Mouse (Mus musculus) gastrocnemius, adult 8-10 months (tissue): ENCODE results near the gene Irx4. TPM values are rescaled to one million over a fixed set of nuclear protein-coding genes. Genes with fewer than 3 reads are reported as not detected.

Experiments
- DNase-seq, 2 experiments: peaks; one replicate each; pipeline ENCODE4 v3.0.0; 2022; ENCODE audit warnings: low spot score in 2 of 2
- total RNA-seq, 4 experiments: library from RNA; stranded (reverse); gene quantifications; 2 replicates each; pipeline ENCODE4 v1.2.4; 2022

Irx4 gene
- not detected for total RNA-seq

GRCm38 (mm10) chr13:73260354-73261035 is at the start of gene Irx4:
Gene Irx4, plus strand, starts transcription at chr13:73260479.
- DNase-seq = no peak

GRCm38 (mm10) chr13:73214301-73214700 is 46.0 kb upstream of the Irx4 start:
- DNase-seq = no peak

- no peak for DNase-seq
These were observed 23.8 kb upstream of the Irx4 start for GRCm38 (mm10) chr13:73236461-73236860.

GRCm38 (mm10) chr13:73239191-73239746 is 21.0 kb upstream of the Irx4 start:
- no peak for DNase-seq

GRCm38 (mm10) chr13:73242556-73242955 is 17.7 kb upstream of the Irx4 start:
- no peak for DNase-seq

- DNase-seq = no peak
These were observed 13.3 kb upstream of the Irx4 start for GRCm38 (mm10) chr13:73246961-73247360.

GRCm38 (mm10) chr13:73251222-73251621 is 9.1 kb upstream of the Irx4 start:
- no peak for DNase-seq

GRCm38 (mm10) chr13:73252022-73252421 is 8.3 kb upstream of the Irx4 start:
- no peak for DNase-seq

GRCm38 (mm10) chr13:73258415-73258814 is 1.9 kb upstream of the Irx4 start:
- DNase-seq = no peak

- DNase-seq = no peak
These were observed 514 bp upstream of the Irx4 start for GRCm38 (mm10) chr13:73259577-73260353.

- no peak for DNase-seq
These were observed 904 bp downstream of the Irx4 start for GRCm38 (mm10) chr13:73261036-73261730.

- no peak for DNase-seq
These were observed 1.6 kb downstream of the Irx4 start for GRCm38 (mm10) chr13:73261881-73262280.

- no peak for DNase-seq
These were observed 2.3 kb downstream of the Irx4 start for GRCm38 (mm10) chr13:73262336-73263127.

- DNase-seq = no peak
These were observed 3.1 kb downstream of the Irx4 start for GRCm38 (mm10) chr13:73263128-73263971.

GRCm38 (mm10) chr13:73264166-73264735 is 4.0 kb downstream of the Irx4 start:
- DNase-seq = no peak

- DNase-seq = no peak
These were observed 4.6 kb downstream of the Irx4 start for GRCm38 (mm10) chr13:73264831-73265230.

GRCm38 (mm10) chr13:73265442-73265841 is 5.2 kb downstream of the Irx4 start:
- no peak for DNase-seq

- no peak for DNase-seq
These were observed 7.3 kb downstream of the Irx4 start for GRCm38 (mm10) chr13:73267551-73267950.

GRCm38 (mm10) chr13:73268702-73269101 is 8.4 kb downstream of the Irx4 start:
- no peak for DNase-seq

- no peak for DNase-seq
These were observed 9.0 kb downstream of the Irx4 start for GRCm38 (mm10) chr13:73269251-73269650.
